Mouse (Mus musculus) kidney, adult 18-20 months (tissue): Measurements from ENCODE around the gene Vmn1r9.
"Not testable (repeated sequence)": the region's sequence is repeated elsewhere in the genome, so short reads cannot be mapped to it uniquely, and the experiment has no call there.

Source experiments
- DNase-seq: peaks from one replicate; pipeline ENCODE4 v3.0.0; 2021

Vmn1r9 gene

DNA sequence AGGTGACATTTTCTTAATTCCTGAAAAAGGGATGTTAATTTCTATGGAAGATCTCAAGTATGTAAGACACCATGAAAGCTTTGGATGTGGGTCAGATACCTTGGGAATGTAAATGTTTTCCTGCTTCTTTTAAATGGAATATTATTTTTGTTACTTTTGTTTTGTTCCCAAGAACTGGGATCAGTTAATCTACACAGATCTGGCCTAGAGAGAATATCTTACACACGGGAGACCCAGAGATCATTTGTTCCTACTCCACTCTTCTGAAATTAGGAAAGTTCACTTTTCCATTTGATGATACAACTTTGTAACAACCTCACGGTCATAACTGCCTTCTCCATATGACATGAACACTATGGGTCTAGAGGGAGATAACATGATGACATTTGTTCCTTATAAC lies at the start of gene Vmn1r9:
Gene Vmn1r9, plus strand, starts transcription at position 301 of the 400 bp plus-strand sequence.
- DNase-seq: no peak

- not testable (repeated sequence) for DNase-seq
These were observed 41.4 kb upstream of the Vmn1r9 start, which contains the start of gene Vmn1r7 for GRCm38 (mm10) chr6:57025224-57025623. Vmn1r7 (minus strand) TSS chr6:57025324.

- no peak for DNase-seq
These were observed 34.6 kb upstream of the Vmn1r9 start, which contains the start of gene Vmn1r8 for GRCm38 (mm10) chr6:57031984-57032383. Vmn1r8 (plus strand) TSS chr6:57032284.

DNA sequence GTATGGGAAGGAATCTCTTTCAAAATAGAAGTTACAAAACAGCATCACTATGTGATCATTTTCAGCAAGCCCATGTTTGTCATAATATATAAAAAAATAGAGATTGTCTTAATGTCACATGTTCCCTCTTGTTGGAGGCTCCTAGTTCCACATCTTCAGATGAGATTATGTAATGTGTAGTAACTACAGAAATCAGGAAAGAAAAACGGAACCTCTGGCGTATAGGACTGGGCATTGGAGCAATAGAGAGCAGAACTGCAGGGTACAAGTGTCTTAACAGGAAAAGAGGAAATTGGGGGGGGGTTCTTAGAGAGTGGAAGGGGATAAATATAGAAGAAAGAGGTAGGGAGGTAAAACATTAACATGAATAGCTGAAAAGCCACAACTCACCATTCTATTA lies 31.9 kb upstream of the Vmn1r9 start:
- no peak for DNase-seq

DNA sequence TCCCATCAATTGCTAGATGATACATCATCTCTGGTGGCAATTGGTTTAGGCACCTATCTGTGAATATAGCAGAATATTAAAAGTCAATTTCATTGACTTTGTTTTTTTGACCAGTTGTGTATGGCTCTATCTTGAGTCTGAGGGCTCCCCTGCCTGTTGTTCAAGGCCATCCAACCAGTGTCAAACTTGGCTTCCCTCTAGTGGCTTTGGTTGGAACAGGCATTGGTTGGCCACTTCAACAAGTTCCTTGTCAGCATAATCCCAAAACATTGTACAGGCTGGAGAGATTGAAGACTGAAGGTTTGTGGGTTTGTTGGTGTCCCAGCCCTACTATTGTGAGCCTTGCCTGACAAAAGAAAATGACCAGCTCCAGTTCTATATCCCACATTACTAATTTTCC lies 2.9 kb upstream of the Vmn1r9 start:
- DNase-seq: peak; percentile 27

DNA sequence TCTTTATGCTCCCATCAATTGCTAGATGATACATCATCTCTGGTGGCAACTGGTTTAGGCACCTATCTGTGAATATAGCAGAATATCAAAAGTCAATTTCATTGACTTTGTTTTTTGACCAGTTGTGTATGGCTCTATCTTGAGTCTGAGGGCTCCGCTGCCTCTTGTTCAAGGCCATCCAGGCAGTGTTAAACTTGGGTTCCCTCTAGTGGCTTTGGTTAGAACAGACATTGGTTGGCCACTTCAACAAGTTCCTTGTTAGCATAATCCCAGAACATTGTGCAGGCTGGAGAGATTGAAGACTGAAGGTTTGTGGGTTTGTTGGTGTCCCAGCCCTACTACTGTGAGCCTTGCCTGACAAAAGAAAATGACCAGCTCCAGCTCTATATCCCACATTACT lies 39.8 kb downstream of the Vmn1r9 start:
- no peak for DNase-seq

DNA sequence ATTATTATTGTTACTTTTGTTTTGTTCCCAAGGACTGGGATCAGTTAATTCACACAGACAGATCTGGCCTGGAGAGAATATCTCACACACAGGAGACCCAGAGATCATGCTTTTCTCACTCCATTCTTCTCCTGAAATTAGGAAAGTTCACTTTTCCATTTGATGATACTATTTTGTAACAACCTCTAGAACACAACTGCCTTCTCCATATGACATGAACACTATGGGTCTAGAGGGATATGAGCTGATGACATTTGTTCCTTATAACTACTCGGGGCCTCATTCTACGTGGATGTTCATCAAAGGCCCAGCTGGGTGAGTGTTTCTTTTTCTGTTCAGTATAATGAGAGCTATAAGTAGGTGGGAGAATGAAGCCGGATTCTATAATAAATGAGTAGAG lies 42.6 kb downstream of the Vmn1r9 start, which contains the start of gene Vmn1r10:
Gene Vmn1r10, plus strand, starts transcription at position 301 of the 400 bp plus-strand sequence.
- DNase-seq: no peak
